Comparison of ENCODE assay signal across 19 mouse cellular contexts in genomic region chr5:117764496-117764895, GRCm38 (mm10). TPM values are rescaled to one million over a fixed set of nuclear protein-coding genes. Genes with fewer than 3 reads are reported as not detected.
DNase-seq lines count a peak whose midpoint lies in the region; ATAC-seq lines count a peak whose summit lies in the region.
"Had no signal": no experiment of that assay in that cellular context is flagged by ENCODE, and none has a peak within 500 bp of the region (broad histone marks: within the 10 kb centered on the region; RNA-seq: fewer than 3 reads in every experiment).

No protein-coding gene starts in this region.

- H3K27me3 ChIP-seq in forebrain, embryonic 16.5 days (replicated peaks; ENCODE audit: control insufficient read depth, insufficient read depth, low read length) = no peaks in the 10 kb centered on the region
- H3K27me3 ChIP-seq: forebrain, embryonic 13.5 days; heart, embryonic 15.5 days; lung, embryonic 15.5 days; midbrain, embryonic 12.5 days; neural tube, embryonic 13.5 days had no signal

- H3K27ac ChIP-seq in forebrain, embryonic 16.5 days (ENCODE audit: low read length) = no peak overlapping the region
- H3K27ac ChIP-seq: forebrain, embryonic 13.5 days; heart, embryonic 15.5 days; liver, embryonic 14.5 days; lung, embryonic 15.5 days; macrophage; midbrain, embryonic 12.5 days; neural tube, embryonic 13.5 days had no signal

- no peaks in the 10 kb centered on the region for H3K9me3 ChIP-seq in forebrain, embryonic 16.5 days (ENCODE audit: control insufficient read depth, low read length)
- H3K9me3 ChIP-seq: heart, embryonic 15.5 days; lung, embryonic 15.5 days; neural tube, embryonic 13.5 days had no signal

- no peak overlapping the region for H3K4me2 ChIP-seq in forebrain, embryonic 16.5 days (ENCODE audit: low read length)
- H3K4me2 ChIP-seq: forebrain, embryonic 13.5 days; heart, embryonic 15.5 days; lung, embryonic 15.5 days; midbrain, embryonic 12.5 days; neural tube, embryonic 13.5 days had no signal

- 0 out of 2 replicates have a peak, but pooled peaks cover 4% of the 10 kb centered on the region for H3K36me3 ChIP-seq in forebrain, embryonic 16.5 days (ENCODE audit: control insufficient read depth, insufficient read depth)
- H3K36me3 ChIP-seq: heart, embryonic 15.5 days; lung, embryonic 15.5 days had no signal

- no peaks in the 10 kb centered on the region for H3K4me1 ChIP-seq in forebrain, embryonic 16.5 days (replicated peaks; ENCODE audit: control insufficient read depth, insufficient read depth, low read length)
- H3K4me1 ChIP-seq: forebrain, embryonic 13.5 days; heart, embryonic 15.5 days; lung, embryonic 15.5 days; midbrain, embryonic 12.5 days; neural tube, embryonic 13.5 days had no signal

- ATAC-seq in forebrain, embryonic 16.5 days = no peak
- ATAC-seq: forebrain, embryonic 13.5 days had no signal

- no peak overlapping the region for H3K9ac ChIP-seq in forebrain, embryonic 16.5 days (replicated peaks; ENCODE audit: low read depth, low read length)
- H3K9ac ChIP-seq: forebrain, embryonic 13.5 days; heart, embryonic 15.5 days; liver, embryonic 14.5 days; lung, embryonic 15.5 days; midbrain, embryonic 12.5 days; neural tube, embryonic 13.5 days had no signal

- H3K4me3 ChIP-seq in forebrain, embryonic 16.5 days (replicated peaks; ENCODE audit: low read length) = no peak overlapping the region
- H3K4me3 ChIP-seq: forebrain, embryonic 13.5 days; heart, embryonic 15.5 days; lung, embryonic 15.5 days; midbrain, embryonic 12.5 days; neural tube, embryonic 13.5 days had no signal

- peak; percentile 62 to 68 for DNase-seq in cerebellum, postnatal 10 days
- DNase-seq in cerebellum, adult 9-10 months = no peak
- DNase-seq in heart, adult 18-20 months = peak; percentile 22 to 25
- DNase-seq in heart, adult 8-10 months (ENCODE audit: low spot score) = no peak
- DNase-seq in kidney, adult 18-20 months = peak; percentile 78
- peak; percentile 74 for DNase-seq in kidney, postnatal 10 days
- DNase-seq in natural killer cell, adult 2 months (ENCODE audit: low spot score in 2 of 2) = no peak
- DNase-seq: adrenal gland, postnatal 10 days; spleen, adult 18-20 months; thymus, postnatal 36 days had no signal

- 85% methylated on average over 9 of the region's 9 CpGs for WGBS in forebrain, embryonic 16.5 days

RNA-seq across cellular contexts. Expression of gene Nos1, which starts 16.3 kb away (rescaled TPM):
- under 1 TPM; 0.28 to 0.72 TPM for total RNA-seq in heart, adult 18-20 months (2021)
- under 1 TPM; 0.31 to 0.57 (median 0.48) TPM for total RNA-seq in heart, adult 8-10 months (2022)
- polyA plus RNA-seq in forebrain, embryonic 16.5 days (2015; fragmentation: Nextera tagmentation; extraction: Ambion mirVana) = 6.8 and 7.8 TPM in 2 replicates
- total RNA-seq: hematopoietic stem cell, adult 5-6 weeks had no signal
- polyA plus RNA-seq: macrophage had no signal

Comparison
In these comparisons a context has a peak if more than half of its experiments do, and no peak if none do; other contexts are left out.
1. DNase-seq: peak in cerebellum, postnatal 10 days (2 of 2), heart, adult 18-20 months (2 of 2), kidney, adult 18-20 months (single experiment) and kidney, postnatal 10 days (single experiment); none in cerebellum, adult 9-10 months (single experiment), heart, adult 8-10 months (single experiment) and natural killer cell, adult 2 months (0 of 2).